Comparison of ENCODE assay signal across 25 mouse cellular contexts in genomic region chr14:86101497-86101896, GRCm38 (mm10).
DNase-seq lines count a peak whose midpoint lies in the region; ATAC-seq and TF ChIP-seq lines count a peak whose summit lies in the region.
"Had no signal": no experiment of that assay in that cellular context is flagged by ENCODE, and none has a peak within 500 bp of the region (broad histone marks: within the 10 kb centered on the region; RNA-seq: fewer than 3 reads in every experiment).

No protein-coding gene starts in this region.

- H3K4me2 ChIP-seq in lung, embryonic 14.5 days = no peak overlapping the region
- H3K4me2 ChIP-seq in lung, postnatal 0 days (replicated peaks; ENCODE audit: low read depth, low read length) = no peak overlapping the region
- H3K4me2 ChIP-seq: embryonic facial prominence, embryonic 13.5 days; heart, embryonic 11.5 days; hindbrain, embryonic 12.5 days; hindbrain, embryonic 15.5 days had no signal

- WGBS in lung, embryonic 14.5 days = 10% methylated on average over 1 of the region's 1 CpGs
- WGBS in lung, postnatal 0 days = 19% methylated on average over 1 of the region's 1 CpGs

- no peaks in the 10 kb centered on the region for H3K4me1 ChIP-seq in lung, embryonic 14.5 days (ENCODE audit: insufficient read depth)
- H3K4me1 ChIP-seq in lung, postnatal 0 days (ENCODE audit: insufficient read depth, low read depth, low read length) = no peaks in the 10 kb centered on the region
- H3K4me1 ChIP-seq: embryonic facial prominence, embryonic 13.5 days; hindbrain, embryonic 12.5 days; hindbrain, embryonic 15.5 days had no signal

- TF ChIP-seq EP300 in lung, postnatal 0 days (IDR thresholded peaks at IDR 0.05) = peak; percentile 94

- no peaks in the 10 kb centered on the region for H3K27me3 ChIP-seq in lung, embryonic 14.5 days (ENCODE audit: insufficient read depth, low read length)
- H3K27me3 ChIP-seq in lung, postnatal 0 days (replicated peaks; ENCODE audit: insufficient read depth, low read length) = no peaks in the 10 kb centered on the region
- H3K27me3 ChIP-seq: CH12.LX; embryonic facial prominence, embryonic 13.5 days; hindbrain, embryonic 12.5 days; hindbrain, embryonic 15.5 days; Patski had no signal

- H3K36me3 ChIP-seq in lung, embryonic 14.5 days (ENCODE audit: insufficient read depth) = no peaks in the 10 kb centered on the region
- H3K36me3 ChIP-seq in lung, postnatal 0 days (ENCODE audit: insufficient read depth, low read length) = no peaks in the 10 kb centered on the region
- H3K36me3 ChIP-seq: embryonic facial prominence, embryonic 13.5 days; G1E; hindbrain, embryonic 12.5 days; hindbrain, embryonic 15.5 days had no signal

- no peak overlapping the region for H3K9ac ChIP-seq in lung, embryonic 14.5 days
- H3K9ac ChIP-seq in lung, postnatal 0 days (replicated peaks; ENCODE audit: low read depth) = no peak overlapping the region
- H3K9ac ChIP-seq: embryonic facial prominence, embryonic 13.5 days; forebrain, postnatal 0 days; hindbrain, embryonic 12.5 days; hindbrain, embryonic 15.5 days had no signal

- no peak overlapping the region; the same call in 1 of the 2 replicates for H3K27ac ChIP-seq in lung, embryonic 14.5 days (ENCODE audit: low read depth)
- no peak overlapping the region for H3K27ac ChIP-seq in lung, postnatal 0 days (ENCODE audit: low read length)
- H3K27ac ChIP-seq: embryonic facial prominence, embryonic 13.5 days; gastrocnemius, adult 2 months; hindbrain, embryonic 12.5 days; hindbrain, embryonic 15.5 days had no signal

- peak; percentile 96 for ATAC-seq in lung, embryonic 14.5 days (ENCODE audit: insufficient read depth)
- ATAC-seq in lung, postnatal 0 days = peak; percentile 77
- ATAC-seq in erythroblast, adult 5-6 weeks (replicated peaks; ENCODE audit: low FRiP score, poor library complexity, severe bottlenecking) = no peak
- ATAC-seq: forebrain, embryonic 14.5 days; forebrain, postnatal 0 days; Patski had no signal

- no peak for TF ChIP-seq CTCF in lung, embryonic 14.5 days (IDR thresholded peaks at IDR 0.05; ENCODE audit: low read depth)
- no peak for TF ChIP-seq CTCF in lung, postnatal 0 days (IDR thresholded peaks at IDR 0.05)

- peak; percentile 88 for DNase-seq in lung, embryonic 14.5 days
- no peak for DNase-seq in lung, postnatal 4 days
- peak; percentile 51 for DNase-seq in lung, postnatal 0 days (ENCODE audit: low spot score)
- DNase-seq in lung, postnatal 14 days = no peak
- peak; percentile 60 for DNase-seq in lung, postnatal 25 days (ENCODE audit: low spot score)
- DNase-seq in kidney, adult 8-10 months = no peak
- DNase-seq: adrenal gland, postnatal 10 days; adrenal gland, postnatal 36 days; B cell, adult 2 months; cerebellum, adult 18-20 months; cerebellum, adult 9-10 months; cerebellum, postnatal 25 days; forebrain, postnatal 0 days; gastrocnemius, adult 2 months; gastrocnemius, postnatal 14 days; heart, adult 11 months had no signal

- H3K4me3 ChIP-seq in lung, embryonic 14.5 days (ENCODE audit: low read depth, low read length) = no peak overlapping the region
- H3K4me3 ChIP-seq in lung, postnatal 0 days (ENCODE audit: low read depth, low read length) = no peak overlapping the region
- H3K4me3 ChIP-seq: embryonic facial prominence, embryonic 13.5 days; gastrocnemius, adult 2 months; hindbrain, embryonic 12.5 days; hindbrain, embryonic 15.5 days had no signal

- H3K9me3 ChIP-seq in lung, embryonic 14.5 days (ENCODE audit: low read depth, low read length) = no peaks in the 10 kb centered on the region
- H3K9me3 ChIP-seq in lung, postnatal 0 days (ENCODE audit: low read length) = no peaks in the 10 kb centered on the region
- H3K9me3 ChIP-seq: embryonic facial prominence, embryonic 13.5 days; G1E; hindbrain, embryonic 12.5 days; hindbrain, embryonic 15.5 days had no signal

Comparison
In these comparisons a context has a peak if more than half of its experiments do, and no peak if none do; other contexts are left out.
1. DNase-seq: peak in lung, embryonic 14.5 days (single experiment), lung, postnatal 0 days (single experiment) and lung, postnatal 25 days (single experiment); none in lung, postnatal 4 days (0 of 2), lung, postnatal 14 days (single experiment) and kidney, adult 8-10 months (0 of 2).